In the genomic region with DNA sequence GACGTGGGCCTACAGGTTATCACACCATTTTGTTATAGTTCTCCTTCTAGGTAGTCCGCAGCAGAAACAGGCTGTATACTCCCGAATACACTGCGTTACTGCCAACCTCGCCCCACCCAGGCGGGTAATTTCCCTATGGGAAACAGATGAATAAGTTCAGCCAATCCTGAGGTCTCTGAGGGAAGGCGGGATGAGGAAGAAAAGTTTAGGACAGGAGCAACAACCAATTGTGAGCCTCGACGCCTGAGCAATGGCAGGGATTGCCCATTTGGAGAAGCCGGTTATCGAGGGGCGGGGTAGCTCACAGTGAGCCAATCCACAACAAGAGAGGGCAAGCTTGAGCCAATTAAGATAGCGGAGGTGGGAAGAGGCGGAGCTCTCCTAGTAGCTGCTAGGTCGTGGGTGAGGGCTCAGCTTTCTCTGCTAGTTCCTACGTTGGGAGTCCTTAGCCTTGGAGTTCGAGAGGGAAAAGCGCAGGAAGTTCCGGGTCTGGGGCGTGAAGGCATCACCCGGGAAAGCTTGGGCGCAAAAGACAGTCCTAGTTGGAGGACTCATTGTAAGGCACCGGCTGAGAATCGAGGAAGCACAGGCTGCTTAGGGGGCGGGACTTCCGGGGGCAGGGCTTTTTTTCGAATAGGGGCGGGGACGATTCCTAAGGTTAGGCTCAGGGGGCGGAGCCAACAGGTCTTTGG, we compare ENCODE assay signal across 8 mouse cellular contexts. TPM values are rescaled to one million over a fixed set of nuclear protein-coding genes. Genes with fewer than 3 reads are reported as not detected.
A peak's percentile ranks its signal among the peaks of the same experiment; 100 is the strongest.
DNase-seq lines count a peak whose midpoint lies in the region; ATAC-seq lines count a peak whose summit lies in the region.

Gene Zbtb3, plus strand, starts transcription at position 426 of the 692 bp plus-strand sequence.

- ATAC-seq in intestine, embryonic 14.5 days (replicated peaks; ENCODE audit: low FRiP score, low TSS enrichment, low read depth): peak; percentile 96

- H3K4me1 ChIP-seq in intestine, embryonic 14.5 days (replicated peaks; ENCODE audit: control insufficient read depth, insufficient read depth, low read length): peaks cover 21% of the 10 kb centered on the region

- WGBS in intestine, embryonic 14.5 days: under 1% methylated on average over 30 of the region's 30 CpGs

- H3K36me3 ChIP-seq in intestine, embryonic 14.5 days (ENCODE audit: control insufficient read depth, insufficient read depth, low read length): peaks cover 27% of the 10 kb centered on the region

- H3K4me2 ChIP-seq in intestine, embryonic 14.5 days (ENCODE audit: low read length): peak within 1 kb of the TSS; percentile 91

- peak within 1 kb of the TSS; percentile 80 for H3K27ac ChIP-seq in intestine, embryonic 14.5 days (ENCODE audit: low read depth)

- intact Hi-C loops in left cerebral cortex, postnatal 14 days (cut with DNase I): no loop called here

- no peaks in the 10 kb centered on the region for H3K27me3 ChIP-seq in intestine, embryonic 14.5 days (replicated peaks; ENCODE audit: control insufficient read depth, insufficient read depth, low read length)

- no peaks in the 10 kb centered on the region for H3K9me3 ChIP-seq in intestine, embryonic 14.5 days (ENCODE audit: control insufficient read depth, low read length)

- peak; percentile 74 to 79 for DNase-seq in adrenal gland, adult 18-20 months (ENCODE audit: low spot score in 2 of 2)
- DNase-seq in embryo, embryonic 11 days: peak; percentile 97
- peak; percentile 97 for DNase-seq in gastrocnemius, postnatal 25 days
- DNase-seq in intestine, embryonic 14.5 days (ENCODE audit: low spot score): peak; percentile 97
- peak; percentile 95 to 98 for DNase-seq in left cerebral cortex, postnatal 14 days (ENCODE audit: low spot score in 2 of 2)
- peak; percentile 97 for DNase-seq in mesoderm, embryonic 11.5 days (ENCODE audit: low read depth, low spot score)
- DNase-seq in right cerebral cortex, postnatal 36 days (ENCODE audit: low spot score in 2 of 2): peak; percentile 95 to 98
- DNase-seq in yolk sac, embryonic 10.5 days (ENCODE audit: low spot score): peak; percentile 98

- H3K9ac ChIP-seq in intestine, embryonic 14.5 days (ENCODE audit: low read length): peak within 1 kb of the TSS; percentile 55

- H3K4me3 ChIP-seq in intestine, embryonic 14.5 days (ENCODE audit: low read depth, low read length): peak within 1 kb of the TSS; percentile 69

RNA-seq across cellular contexts. Expression of gene Zbtb3, which starts in this region (rescaled TPM):
- total RNA-seq in adrenal gland, adult 18-20 months (2021): 1 to 10 TPM; 2.8 to 3.1 TPM
- total RNA-seq in gastrocnemius, postnatal 25 days (2021): under 1 TPM; 0.43 to 0.56 TPM
- polyA plus RNA-seq in intestine, embryonic 14.5 days (2014; fragmentation: Nextera tagmentation; extraction: Ambion mirVana): 4.2 and 4.3 TPM in 2 replicates
- 1 to 10 TPM; 4.2 to 5.1 TPM for total RNA-seq in left cerebral cortex, postnatal 14 days (2021)

Comparison
In these comparisons a context has a peak if more than half of its experiments do, and no peak if none do; other contexts are left out.
1. Peak in every context shown above with its lines: DNase-seq, ATAC-seq, H3K4me3 ChIP-seq and H3K27ac ChIP-seq.
2. Peak in DNase-seq in gastrocnemius, postnatal 25 days; RNA of the gene not detected or under 1 TPM.